Comparison of ENCODE assay signal across 8 mouse cellular contexts in genomic region chr11:4747285-4747684, GRCm38 (mm10). TPM values are rescaled to one million over a fixed set of nuclear protein-coding genes. Genes with fewer than 3 reads are reported as not detected.
DNase-seq lines count a peak whose midpoint lies in the region; ATAC-seq and TF ChIP-seq lines count a peak whose summit lies in the region.

No protein-coding gene starts in this region.

- intact Hi-C loops in left cerebral cortex, postnatal 14 days (cut with DNase I), result no loop called here

- WGBS in embryonic facial prominence, embryonic 15.5 days, result 1% methylated on average over 12 of the region's 12 CpGs
- WGBS in limb, embryonic 12.5 days, result 2% methylated on average over 12 of the region's 12 CpGs
- under 1% methylated on average over 12 of the region's 12 CpGs for WGBS in neural tube, embryonic 15.5 days

- no peaks in the 10 kb centered on the region for H3K36me3 ChIP-seq in embryonic facial prominence, embryonic 15.5 days
- no peaks in the 10 kb centered on the region for H3K36me3 ChIP-seq in limb, embryonic 12.5 days
- H3K36me3 ChIP-seq in neural tube, embryonic 15.5 days, result no peaks in the 10 kb centered on the region

- peak overlapping the region; percentile 67 for H3K27ac ChIP-seq in layer of hippocampus, adult 2 months
- no peak overlapping the region for H3K27ac ChIP-seq in embryonic facial prominence, embryonic 15.5 days (replicated peaks)
- H3K27ac ChIP-seq in limb, embryonic 12.5 days, result no peak overlapping the region
- H3K27ac ChIP-seq in neural tube, embryonic 15.5 days (replicated peaks), result no peak overlapping the region

- TF ChIP-seq CTCF in layer of hippocampus, adult 2 months (conservative IDR thresholded peaks at IDR 0.05), result no peak

- H3K4me1 ChIP-seq in embryonic facial prominence, embryonic 15.5 days, result peaks cover 19% of the 10 kb centered on the region
- H3K4me1 ChIP-seq in limb, embryonic 12.5 days (replicated peaks), result peaks cover 18% of the 10 kb centered on the region
- H3K4me1 ChIP-seq in neural tube, embryonic 15.5 days, result peaks cover 26% of the 10 kb centered on the region

- no peaks in the 10 kb centered on the region for H3K9me3 ChIP-seq in embryonic facial prominence, embryonic 15.5 days (replicated peaks)
- no peaks in the 10 kb centered on the region for H3K9me3 ChIP-seq in limb, embryonic 12.5 days
- H3K9me3 ChIP-seq in neural tube, embryonic 15.5 days (replicated peaks), result no peaks in the 10 kb centered on the region

- H3K27me3 ChIP-seq in embryonic facial prominence, embryonic 15.5 days, result peaks cover 84% of the 10 kb centered on the region
- H3K27me3 ChIP-seq in limb, embryonic 12.5 days, result peaks cover 97% of the 10 kb centered on the region
- H3K27me3 ChIP-seq in neural tube, embryonic 15.5 days (replicated peaks), result peaks cover 64% of the 10 kb centered on the region

- no peak for ATAC-seq in embryonic facial prominence, embryonic 15.5 days (ENCODE audit: insufficient number of reproducible peaks, low FRiP score, low TSS enrichment, low read depth)
- ATAC-seq in limb, embryonic 12.5 days (ENCODE audit: insufficient number of reproducible peaks, insufficient read depth, low FRiP score, low TSS enrichment, low read depth), result no peak
- ATAC-seq in neural tube, embryonic 15.5 days (ENCODE audit: low FRiP score), result no peak

- peak overlapping the region; percentile 55 for H3K4me3 ChIP-seq in layer of hippocampus, adult 2 months
- H3K4me3 ChIP-seq in embryonic facial prominence, embryonic 15.5 days (replicated peaks), result peak overlapping the region; percentile 51
- peak overlapping the region; percentile 53 for H3K4me3 ChIP-seq in limb, embryonic 12.5 days (replicated peaks)
- H3K4me3 ChIP-seq in neural tube, embryonic 15.5 days (replicated peaks), result peak overlapping the region; percentile 65

- DNase-seq in layer of hippocampus, adult 2 months (ENCODE audit: low spot score in 2 of 2), result no peak
- no peak for DNase-seq in layer of hippocampus, adult 8-10 months (ENCODE audit: low spot score in 2 of 2)
- DNase-seq in left cerebral cortex, postnatal 14 days (ENCODE audit: low spot score in 2 of 2), result no peak
- no peak for DNase-seq in cerebellum, adult 11 months
- no peak for DNase-seq in spleen, postnatal 10 days (ENCODE audit: low spot score in 2 of 2)

- H3K4me2 ChIP-seq in embryonic facial prominence, embryonic 15.5 days (replicated peaks), result peak overlapping the region; percentile 98
- peak overlapping the region; percentile 97 for H3K4me2 ChIP-seq in limb, embryonic 12.5 days
- peak overlapping the region; percentile 100 for H3K4me2 ChIP-seq in neural tube, embryonic 15.5 days

- no peak overlapping the region for H3K9ac ChIP-seq in embryonic facial prominence, embryonic 15.5 days
- H3K9ac ChIP-seq in limb, embryonic 12.5 days (replicated peaks), result peak overlapping the region; percentile 44; the same call in 1 of the 2 replicates
- peak overlapping the region; percentile 55 for H3K9ac ChIP-seq in neural tube, embryonic 15.5 days (replicated peaks)

RNA-seq across cellular contexts. Expression of gene Cabp7, which starts 0.7 kb away (rescaled TPM):
- total RNA-seq in layer of hippocampus, adult 2 months (2021), result 100 to 1,000 TPM; 309 to 329 TPM
- total RNA-seq in layer of hippocampus, adult 8-10 months (2022), result 100 to 1,000 TPM; 253 to 297 (median 281) TPM
- polyA plus RNA-seq in embryonic facial prominence, embryonic 15.5 days (2015; fragmentation: Nextera tagmentation; extraction: Ambion mirVana), result 0.09 and 0.28 TPM in 2 replicates
- 0.08 TPM in 2 replicates for polyA plus RNA-seq in limb, embryonic 12.5 days (2016; fragmentation: Nextera tagmentation; extraction: Ambion mirVana)
- polyA plus RNA-seq in neural tube, embryonic 15.5 days (2015; fragmentation: Nextera tagmentation; extraction: Ambion mirVana), result 2.9 and 4.2 TPM in 2 replicates
- total RNA-seq in left cerebral cortex, postnatal 14 days (2021), result 10 to 100 TPM in 1 of 2 experiments, 1 to 10 TPM in 1; 5.8 to 14.4 TPM

RNA-seq across cellular contexts. Expression of gene Zmat5, which starts 42.8 kb away (rescaled TPM):
- total RNA-seq in layer of hippocampus, adult 2 months (2021), result 10 to 100 TPM; 33.1 to 34.0 TPM
- 10 to 100 TPM; 30.9 to 38.1 (median 34.9) TPM for total RNA-seq in layer of hippocampus, adult 8-10 months (2022)
- polyA plus RNA-seq in embryonic facial prominence, embryonic 15.5 days (2015; fragmentation: Nextera tagmentation; extraction: Ambion mirVana), result 62.8 and 67.1 TPM in 2 replicates
- 75.7 and 76.7 TPM in 2 replicates for polyA plus RNA-seq in limb, embryonic 12.5 days (2016; fragmentation: Nextera tagmentation; extraction: Ambion mirVana)
- 60.9 and 65.3 TPM in 2 replicates for polyA plus RNA-seq in neural tube, embryonic 15.5 days (2015; fragmentation: Nextera tagmentation; extraction: Ambion mirVana)
- 10 to 100 TPM; 25.7 to 30.7 TPM for total RNA-seq in left cerebral cortex, postnatal 14 days (2021)

RNA-seq across cellular contexts. Expression of gene Uqcr10, which starts 43.1 kb away (rescaled TPM):
- total RNA-seq in layer of hippocampus, adult 2 months (2021), result 100 to 1,000 TPM; 367 to 391 TPM
- total RNA-seq in layer of hippocampus, adult 8-10 months (2022), result 100 to 1,000 TPM; 342 to 372 (median 351) TPM
- polyA plus RNA-seq in embryonic facial prominence, embryonic 15.5 days (2015; fragmentation: Nextera tagmentation; extraction: Ambion mirVana), result 734 and 735 TPM in 2 replicates
- polyA plus RNA-seq in limb, embryonic 12.5 days (2016; fragmentation: Nextera tagmentation; extraction: Ambion mirVana), result 646 and 679 TPM in 2 replicates
- polyA plus RNA-seq in neural tube, embryonic 15.5 days (2015; fragmentation: Nextera tagmentation; extraction: Ambion mirVana), result 722 and 793 TPM in 2 replicates
- 100 to 1,000 TPM; 429 to 434 TPM for total RNA-seq in left cerebral cortex, postnatal 14 days (2021)

Comparison
In these comparisons a context has a peak if more than half of its experiments do, and no peak if none do; other contexts are left out.
1. RNA of gene Cabp7, which starts 0.7 kb away (total RNA-seq): 309 to 329 TPM in layer of hippocampus, adult 2 months and 253 to 297 TPM in layer of hippocampus, adult 8-10 months; 5.8 to 14.4 TPM in left cerebral cortex, postnatal 14 days; every median in the first group is over 10 times any median in the second.
2. Peak in every context shown above with its lines, with median percentiles within 50 percentile points of each other: H3K4me3 ChIP-seq and H3K4me2 ChIP-seq.